Mouse (Mus musculus): Measurements from ENCODE around the gene Edn3.

GRCm38 (mm10) chr2:174754231-174754630 is 6.2 kb upstream of the Edn3 start:
- TF ChIP-seq CTCF (IDR thresholded peaks at IDR 0.05; ENCODE audit: borderline replicate concordance, insufficient read depth, low read depth, low read length) = no peak
- TF ChIP-seq POLR2A (IDR thresholded peaks at IDR 0.05; ENCODE audit: borderline replicate concordance, insufficient read depth, low read length) = no peak
